Mouse (Mus musculus): ENCODE measurements around the gene Tmeff1.

- TF ChIP-seq POLR2A (IDR thresholded peaks at IDR 0.05; ENCODE audit: insufficient read depth, low read depth, low read length) (no peak), EP300 (IDR thresholded peaks at IDR 0.05; ENCODE audit: insufficient read depth, low read depth, low read length) (no peak), CTCF (IDR thresholded peaks at IDR 0.05) (no peak)
These were observed 91.7 kb downstream of the Tmeff1 start for GRCm38 (mm10) chr4:48676570-48677185.

Data from heart, adult 2 months (tissue).